Mouse (Mus musculus) olfactory bulb, adult 2 months (tissue): Measurements from ENCODE around the gene Abcd4.

ENCODE experiments used
- CTCF ChIP-seq: fragments of 200-500 bp; IDR thresholded peaks from 2 replicates; pipeline ENCODE4 v1.5.1; 2012; ENCODE audit warnings: low read depth, mild to moderate bottlenecking, low read length, moderate library complexity; ENCODE audit not compliant: insufficient read depth
- POLR2A ChIP-seq: fragments of 200-500 bp; IDR thresholded peaks from 2 replicates; pipeline ENCODE4 v1.6.1; 2012; ENCODE audit warnings: mild to moderate bottlenecking, low read depth, low read length, moderate library complexity; ENCODE audit not compliant: insufficient read depth

DNA sequence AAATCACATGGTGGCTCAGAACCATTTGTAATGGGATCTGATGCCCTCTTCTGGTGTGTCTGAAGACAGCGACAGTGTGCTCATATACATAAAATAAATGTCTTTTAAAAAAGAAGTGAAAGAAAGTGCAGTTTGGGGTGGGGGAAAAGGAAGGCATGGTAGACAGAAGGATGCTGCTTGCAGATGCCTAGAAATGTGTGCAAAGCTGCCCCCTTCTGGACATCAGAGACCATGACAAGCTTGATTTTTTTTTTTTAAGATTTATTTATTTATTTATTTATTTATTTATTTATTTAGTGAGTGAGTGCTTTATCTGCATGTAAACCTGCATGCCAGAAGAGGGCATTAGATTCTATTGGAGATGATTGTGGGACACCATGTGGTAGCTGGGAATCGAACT, 35.9 kb downstream of the Abcd4 start:
- TF ChIP-seq CTCF (no peak), POLR2A (no peak)
